Comparison of ENCODE assay signal across 8 mouse cellular contexts in the genomic region with DNA sequence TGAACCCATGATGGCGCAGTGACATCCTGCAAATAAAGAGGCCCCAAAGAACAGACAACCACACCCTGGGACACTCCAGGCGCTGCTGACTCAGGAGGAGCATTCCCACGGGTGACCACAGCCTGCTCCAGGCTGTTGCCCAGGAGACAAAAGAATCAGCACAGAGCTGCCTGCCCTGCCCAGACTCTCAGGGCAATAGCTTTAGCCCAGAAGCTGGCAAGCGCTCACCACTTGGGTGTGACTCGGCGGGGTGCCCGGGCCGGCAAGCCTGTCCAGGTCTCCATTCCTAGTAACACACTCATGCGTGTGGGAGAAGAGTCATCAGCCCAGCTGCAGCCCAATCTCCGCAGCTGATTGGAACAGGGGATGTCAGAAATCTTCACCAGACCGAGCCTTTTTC.
DNase-seq lines count a peak whose midpoint lies in the region; ATAC-seq and TF ChIP-seq lines count a peak whose summit lies in the region.

No protein-coding gene starts in this region.

- no peaks in the 10 kb centered on the region for H3K27me3 ChIP-seq in forebrain, embryonic 16.5 days (replicated peaks; ENCODE audit: control insufficient read depth, insufficient read depth, low read length)
- H3K27me3 ChIP-seq in forebrain, embryonic 11.5 days (ENCODE audit: control insufficient read depth, insufficient read depth, low read length), result no peaks in the 10 kb centered on the region
- H3K27me3 ChIP-seq in midbrain, postnatal 0 days (ENCODE audit: insufficient read depth, low read length), result no peaks in the 10 kb centered on the region

- no peaks in the 10 kb centered on the region for H3K4me1 ChIP-seq in forebrain, embryonic 16.5 days (replicated peaks; ENCODE audit: control insufficient read depth, insufficient read depth, low read length)
- H3K4me1 ChIP-seq in forebrain, embryonic 11.5 days (replicated peaks; ENCODE audit: control insufficient read depth, insufficient read depth, low read length), result no peaks in the 10 kb centered on the region; the same call in 1 of the 2 replicates
- H3K4me1 ChIP-seq in midbrain, postnatal 0 days (ENCODE audit: insufficient read depth, low read length), result no peaks in the 10 kb centered on the region

- 59% methylated on average over 11 of the region's 11 CpGs for WGBS in forebrain, embryonic 16.5 days
- WGBS in forebrain, embryonic 11.5 days, result 69% methylated on average over 11 of the region's 11 CpGs
- 47% methylated on average over 11 of the region's 11 CpGs for WGBS in midbrain, postnatal 0 days

- no peak for DNase-seq in forebrain, embryonic 11.5 days (ENCODE audit: low spot score)
- peak; percentile 8 for DNase-seq in cerebellum, adult 8-10 months
- DNase-seq in heart, postnatal 25 days (ENCODE audit: low spot score), result peak; percentile 79
- peak; percentile 28 to 32 for DNase-seq in layer of hippocampus, postnatal 14 days (ENCODE audit: low spot score in 2 of 2)
- peak; percentile 73 for DNase-seq in midbrain, postnatal 0 days (ENCODE audit: low spot score)
- DNase-seq in urinary bladder, adult 18-20 months (ENCODE audit: low spot score in 2 of 2), result peak; percentile 84 to 91
- DNase-seq in thymus, postnatal 25 days, result no peak

- H3K36me3 ChIP-seq in forebrain, embryonic 16.5 days (ENCODE audit: control insufficient read depth, insufficient read depth), result no peaks in the 10 kb centered on the region
- no peaks in the 10 kb centered on the region for H3K36me3 ChIP-seq in forebrain, embryonic 11.5 days (ENCODE audit: control insufficient read depth, insufficient read depth, low read length)
- H3K36me3 ChIP-seq in midbrain, postnatal 0 days (ENCODE audit: insufficient read depth, low read length), result no peaks in the 10 kb centered on the region

- H3K9ac ChIP-seq in forebrain, embryonic 16.5 days (replicated peaks; ENCODE audit: low read depth, low read length), result no peak overlapping the region
- no peak overlapping the region for H3K9ac ChIP-seq in forebrain, embryonic 11.5 days (ENCODE audit: low read length)
- H3K9ac ChIP-seq in midbrain, postnatal 0 days (replicated peaks; ENCODE audit: low read length, poor library complexity, severe bottlenecking), result no peak overlapping the region

- H3K9me3 ChIP-seq in forebrain, embryonic 16.5 days (ENCODE audit: control insufficient read depth, low read length), result peaks cover 4% of the 10 kb centered on the region; the same call in 1 of the 2 replicates
- H3K9me3 ChIP-seq in forebrain, embryonic 11.5 days (ENCODE audit: control insufficient read depth, low read length), result peaks cover 4% of the 10 kb centered on the region; the same call in 1 of the 2 replicates
- 0 out of 2 replicates have a peak, but pooled peaks cover 6% of the 10 kb centered on the region for H3K9me3 ChIP-seq in midbrain, postnatal 0 days (ENCODE audit: low read length)

- intact Hi-C loops in heart, postnatal 25 days (cut with DNase I), result no loop called here

- peak; percentile 40; the same call in 1 of the 2 replicates for ATAC-seq in forebrain, embryonic 16.5 days
- no peak for ATAC-seq in forebrain, embryonic 11.5 days (replicated peaks; ENCODE audit: low FRiP score)
- ATAC-seq in midbrain, postnatal 0 days (ENCODE audit: low FRiP score), result no peak; the same call in 1 of the 2 replicates

- no peak overlapping the region for H3K4me2 ChIP-seq in forebrain, embryonic 16.5 days (ENCODE audit: low read length)
- H3K4me2 ChIP-seq in forebrain, embryonic 11.5 days (ENCODE audit: low read depth, low read length, severe bottlenecking), result no peak overlapping the region
- H3K4me2 ChIP-seq in midbrain, postnatal 0 days (ENCODE audit: low read depth, low read length, poor library complexity, severe bottlenecking), result no peak overlapping the region

- H3K4me3 ChIP-seq in forebrain, embryonic 16.5 days (replicated peaks; ENCODE audit: low read length), result no peak overlapping the region
- H3K4me3 ChIP-seq in forebrain, embryonic 11.5 days (ENCODE audit: low read depth, low read length), result no peak overlapping the region
- H3K4me3 ChIP-seq in midbrain, postnatal 0 days (ENCODE audit: low read depth, low read length), result no peak overlapping the region

- TF ChIP-seq CTCF in midbrain, postnatal 0 days (IDR thresholded peaks at IDR 0.05), result peak; percentile 2; the same call in 1 of the 2 replicates

- H3K27ac ChIP-seq in forebrain, embryonic 16.5 days (ENCODE audit: low read length), result no peak overlapping the region
- no peak overlapping the region for H3K27ac ChIP-seq in forebrain, embryonic 11.5 days (ENCODE audit: low read depth, low read length)
- no peak overlapping the region for H3K27ac ChIP-seq in midbrain, postnatal 0 days (ENCODE audit: low read depth, low read length)

Comparison
In these comparisons a context has a peak if more than half of its experiments do, and no peak if none do; other contexts are left out.
1. DNase-seq: peak in cerebellum, adult 8-10 months (single experiment), heart, postnatal 25 days (single experiment), layer of hippocampus, postnatal 14 days (2 of 2), midbrain, postnatal 0 days (single experiment) and urinary bladder, adult 18-20 months (2 of 2); none in forebrain, embryonic 11.5 days (single experiment) and thymus, postnatal 25 days (single experiment).